ENCODE assay signal across 12 mouse cellular contexts in the genomic region with DNA sequence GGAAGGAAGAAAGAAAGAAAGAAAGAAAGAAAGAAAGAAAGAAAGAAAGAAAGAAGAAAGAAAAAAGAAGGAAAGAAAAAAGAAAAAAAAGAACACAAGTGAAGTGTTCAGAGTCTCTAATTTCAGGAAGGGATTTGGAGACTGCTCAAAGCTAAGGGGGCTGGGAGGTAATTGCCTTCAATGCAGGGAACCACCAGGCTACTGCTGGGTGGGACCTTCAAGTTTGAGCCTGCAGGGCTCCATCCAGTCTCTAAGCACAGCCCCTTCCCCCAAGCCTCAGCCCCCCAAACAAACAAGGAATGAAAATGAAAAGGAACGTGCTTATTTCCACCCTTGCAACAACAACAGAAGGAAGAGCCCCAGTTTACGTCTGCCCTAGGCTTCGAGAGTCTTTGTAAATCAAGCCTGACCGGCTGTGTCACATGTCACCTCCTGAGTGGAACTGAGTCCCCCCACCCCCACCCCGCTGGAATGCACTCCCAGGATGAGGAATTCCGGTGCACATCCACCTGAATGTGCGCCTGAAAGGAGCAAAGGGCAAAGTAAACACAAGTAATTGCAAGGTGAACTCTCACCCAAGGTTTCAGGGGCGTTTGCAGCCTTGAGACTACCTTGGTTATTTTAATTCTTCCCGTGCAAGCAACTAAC. TPM values are rescaled to one million over a fixed set of nuclear protein-coding genes. Genes with fewer than 3 reads are reported as not detected.
DNase-seq lines count a peak whose midpoint lies in the region; ATAC-seq and TF ChIP-seq lines count a peak whose summit lies in the region.
"Had no signal": no experiment of that assay in that cellular context is flagged by ENCODE, and none has a peak within 500 bp of the region (broad histone marks: within the 10 kb centered on the region; RNA-seq: fewer than 3 reads in every experiment).

No protein-coding gene starts in this region.

- 10% methylated on average over 9 of the region's 9 CpGs for WGBS in heart, embryonic 14.5 days
- WGBS in kidney, adult 2 months = 8% methylated on average over 9 of the region's 9 CpGs
- WGBS in limb, embryonic 14.5 days = 1% methylated on average over 9 of the region's 9 CpGs

- H3K36me3 ChIP-seq in heart, embryonic 14.5 days (ENCODE audit: control insufficient read depth, insufficient read depth, low read length) = no peaks in the 10 kb centered on the region
- no peaks in the 10 kb centered on the region for H3K36me3 ChIP-seq in kidney, adult 2 months (ENCODE audit: control insufficient read depth, insufficient read depth, low read length)
- no peaks in the 10 kb centered on the region for H3K36me3 ChIP-seq in limb, embryonic 14.5 days (ENCODE audit: control insufficient read depth, insufficient read depth, low read length)

- TF ChIP-seq CTCF in kidney, adult 2 months (conservative IDR thresholded peaks at IDR 0.05; ENCODE audit: insufficient read depth, insufficient read length, low read depth, low read length) = no peak

- peaks cover 4 to 6% of the 10 kb centered on the region in 2 experiments; a peak in 3 of 4 replicates for H3K4me1 ChIP-seq in heart, embryonic 14.5 days (ENCODE audit: control insufficient read depth in 2 of 2, insufficient read depth in 2 of 2, low read length in 2 of 2)
- peaks cover 5% of the 10 kb centered on the region for H3K4me1 ChIP-seq in kidney, adult 2 months (ENCODE audit: control insufficient read depth, insufficient read depth, low read length)
- H3K4me1 ChIP-seq in limb, embryonic 14.5 days (ENCODE audit: control insufficient read depth, insufficient read depth, low read length) = peaks cover 17% of the 10 kb centered on the region

- no peak for ATAC-seq in heart, embryonic 14.5 days (ENCODE audit: insufficient number of reproducible peaks, insufficient read depth, low FRiP score, low read depth)
- ATAC-seq in limb, embryonic 14.5 days (ENCODE audit: low FRiP score, low read depth) = no peak

- TF ChIP-seq POLR2A in kidney, adult 2 months (IDR thresholded peaks at IDR 0.05; ENCODE audit: low read depth, low read length) = no peak
- TF ChIP-seq POLR2A in limb, embryonic 14.5 days (IDR thresholded peaks at IDR 0.05; ENCODE audit: borderline replicate concordance, extremely low read depth, insufficient read depth, insufficient read length) = no peak

- no peak overlapping the region for H3K4me3 ChIP-seq in heart, embryonic 14.5 days (ENCODE audit: control insufficient read depth in 1 of 2, insufficient read depth in 1 of 2, low read depth in 1 of 2, low read length in 2 of 2)
- H3K4me3 ChIP-seq in kidney, adult 2 months (ENCODE audit: insufficient read depth, low read depth, low read length) = no peak overlapping the region
- H3K4me3 ChIP-seq in limb, embryonic 14.5 days (replicated peaks; ENCODE audit: low read length) = no peak overlapping the region
- H3K4me3 ChIP-seq: myocyte had no signal

- intact Hi-C loops in heart, postnatal 10 days (cut with DNase I) = no loop called here

- no peak overlapping the region for H3K27ac ChIP-seq in heart, embryonic 14.5 days (replicated peaks in 1 of 2; ENCODE audit: control insufficient read depth in 1 of 2, insufficient read depth in 1 of 2, low read depth in 2 of 2, low read length in 2 of 2)
- 0 out of 2 replicates have a peak overlapping the region, but pooled peaks have one; percentile 5 for H3K27ac ChIP-seq in kidney, adult 2 months (ENCODE audit: insufficient read depth, low read depth, low read length)
- H3K27ac ChIP-seq in limb, embryonic 14.5 days (replicated peaks; ENCODE audit: low read depth, low read length) = peak overlapping the region; percentile 33; the same call in 1 of the 2 replicates

- H3K27me3 ChIP-seq in heart, embryonic 14.5 days (ENCODE audit: control insufficient read depth, insufficient read depth, low read length) = no peaks in the 10 kb centered on the region
- H3K27me3 ChIP-seq in kidney, adult 2 months (replicated peaks; ENCODE audit: control insufficient read depth, insufficient read depth, low read length) = peaks cover 1% of the 10 kb centered on the region; the same call in 1 of the 2 replicates
- H3K27me3 ChIP-seq in limb, embryonic 14.5 days (ENCODE audit: control insufficient read depth, insufficient read depth, low read length) = no peaks in the 10 kb centered on the region

- DNase-seq in heart, postnatal 10 days = no peak
- DNase-seq in embryo, embryonic 11 days = peak; percentile 49
- peak; percentile 71 for DNase-seq in kidney, adult 2 months
- DNase-seq in limb, embryonic 14.5 days (ENCODE audit: low spot score) = no peak
- no peak for DNase-seq in left cerebral cortex, adult 11 months (ENCODE audit: low spot score)
- DNase-seq in frontal cortex, postnatal 14 days (ENCODE audit: low spot score in 2 of 2) = no peak
- DNase-seq in ovary, postnatal 14 days (ENCODE audit: low spot score) = no peak
- DNase-seq: lung, postnatal 10 days had no signal

- H3K9me3 ChIP-seq in heart, embryonic 14.5 days (ENCODE audit: control insufficient read depth, low read length) = no peaks in the 10 kb centered on the region
- no peaks in the 10 kb centered on the region for H3K9me3 ChIP-seq in limb, embryonic 14.5 days (ENCODE audit: control insufficient read depth, low read length)

- H3K9ac ChIP-seq in heart, embryonic 14.5 days (ENCODE audit: low read length) = no peak overlapping the region
- no peak overlapping the region for H3K9ac ChIP-seq in limb, embryonic 14.5 days (ENCODE audit: low read depth, low read length, severe bottlenecking)

- H3K4me2 ChIP-seq in heart, embryonic 14.5 days (ENCODE audit: low read length) = peak overlapping the region; percentile 19
- peak overlapping the region; percentile 30 for H3K4me2 ChIP-seq in limb, embryonic 14.5 days (replicated peaks; ENCODE audit: low read depth, low read length, severe bottlenecking)

RNA-seq across cellular contexts. Expression of a gene that starts 58.9 kb away (rescaled TPM):
- 4.2 and 5.5 TPM in 2 replicates for polyA plus RNA-seq in heart, embryonic 14.5 days (2014; fragmentation: Nextera tagmentation; extraction: Ambion mirVana)
- total RNA-seq in heart, postnatal 10 days (2021) = 10 to 100 TPM; 16.8 to 22.9 TPM
- polyA plus RNA-seq in kidney, adult 2 months (2012; rRNA removed) = 4.3 and 7.3 TPM in 2 replicates
- polyA plus RNA-seq in limb, embryonic 14.5 days (2012; rRNA removed) = 15.2 and 16.8 TPM in 2 replicates
- polyA plus RNA-seq in limb, embryonic 14.5 days (2014; fragmentation: Nextera tagmentation; extraction: Ambion mirVana) = 10.0 and 10.9 TPM in 2 replicates
- total RNA-seq: common myeloid progenitor, adult 5-6 weeks; hematopoietic stem cell, adult 5-6 weeks had no signal

Comparison
In these comparisons a context has a peak if more than half of its experiments do, and no peak if none do; other contexts are left out.
1. H3K27ac ChIP-seq: peak in kidney, adult 2 months (single experiment) and limb, embryonic 14.5 days (single experiment); none in heart, embryonic 14.5 days (0 of 2).
2. DNase-seq: peak in embryo, embryonic 11 days (single experiment) and kidney, adult 2 months (single experiment); none in heart, postnatal 10 days (0 of 2), limb, embryonic 14.5 days (single experiment), left cerebral cortex, adult 11 months (single experiment), frontal cortex, postnatal 14 days (0 of 2) and ovary, postnatal 14 days (single experiment).